Mouse (Mus musculus) liver, postnatal 0 days (tissue): Measurements from ENCODE around the gene Pld5.

ENCODE experiments used
- CTCF ChIP-seq: sonication (generic); IDR thresholded peaks from 2 replicates; pipeline ENCODE4 v1.5.1; 2016; ENCODE audit warnings: antibody characterized with exemption, low read depth
- EP300 ChIP-seq: IDR thresholded peaks from 2 replicates; pipeline ENCODE4 v1.6.1; 2016; ENCODE audit warnings: antibody characterized with exemption, low read depth, mild to moderate bottlenecking

GRCm38 (mm10) chr1:176223196-176223595 lies 51.9 kb downstream of the Pld5 start:
- TF ChIP-seq CTCF, result peak; percentile 73
- no peak for TF ChIP-seq EP300
